Mouse (Mus musculus) heart, embryonic 13.5 days (tissue): ENCODE results near the gene Ttc7. TPM values are rescaled to one million over a fixed set of nuclear protein-coding genes. Genes with fewer than 3 reads are reported as not detected.

Source experiments
- ATAC-seq: fragments of 200-750 bp; cut with Nextera tagmentation; 2 replicates; pipeline ENCODE4 v1.8.0; 2017; ENCODE audit warnings: moderate TSS enrichment; ENCODE audit not compliant: insufficient number of reproducible peaks, low FRiP score, low TSS enrichment; ENCODE audit errors: extremely low read depth
- H3K27ac ChIP-seq: fragments of 300-500 bp; sonication (generic); replicated peaks from 2 replicates; pipeline ENCODE4 v1.5.1; 2015; ENCODE audit warnings: moderate library complexity, mild to moderate bottlenecking, inconsistent platforms
- H3K27me3 ChIP-seq: fragments of 300-500 bp; sonication (generic); replicated peaks from 2 replicates; pipeline ENCODE4 v1.6.1; 2015; ENCODE audit warnings: mild to moderate bottlenecking, inconsistent platforms
- H3K36me3 ChIP-seq: fragments of 300-500 bp; sonication (generic); 2 replicates; pipeline ENCODE4 v1.6.1; 2015; ENCODE audit warnings: mild to moderate bottlenecking, inconsistent platforms
- H3K4me1 ChIP-seq: fragments of 300-500 bp; sonication (generic); 2 replicates; pipeline ENCODE4 v1.6.1; 2015; ENCODE audit warnings: inconsistent platforms
- H3K4me2 ChIP-seq: fragments of 300-500 bp; sonication (generic); 2 replicates; pipeline ENCODE4 v1.6.1; 2015; ENCODE audit warnings: inconsistent platforms, mild to moderate bottlenecking, moderate library complexity
- H3K4me3 ChIP-seq: fragments of 300-500 bp; sonication (generic); 2 replicates; pipeline ENCODE4 v1.5.1; 2015; ENCODE audit warnings: moderate library complexity, mild to moderate bottlenecking, inconsistent platforms
- H3K9ac ChIP-seq: fragments of 300-500 bp; sonication (generic); 2 replicates; pipeline ENCODE4 v1.6.1; 2015; ENCODE audit warnings: inconsistent platforms, mild to moderate bottlenecking, moderate library complexity
- H3K9me3 ChIP-seq: fragments of 300-500 bp; sonication (generic); 2 replicates; pipeline ENCODE4 v1.6.1; 2016; ENCODE audit warnings: inconsistent platforms
- WGBS: fragments of 180-500 bp; shearing (Covaris S2); methylation state at CpG from one replicate; pipeline ENCODE4 v1.1.7; 2015; ENCODE audit warnings: mixed read lengths; 5-methylcytosine and 5-hydroxymethylcytosine counted together
- polyA plus RNA-seq: library from polyadenylated mRNA; unstranded; fragments of >200 nt; fragmentation: Nextera tagmentation; extraction: Ambion mirVana; gene quantifications from 2 replicates; pipeline ENCODE4 v1.2.1, GENCODE M21; 2015

The Ttc7 gene
- polyA plus RNA-seq, 1 experiment from 2014 or later: 3.6 TPM

GRCm38 (mm10) chr17:87330250-87330920 lies 47.7 kb downstream of the Ttc7 start:
- Histone ChIP-seq H3K27ac (peak overlapping the region; percentile 32; the same call in 1 of the 2 replicates), H3K9ac (peak overlapping the region; percentile 59)

GRCm38 (mm10) chr17:87330921-87331291 lies 48.2 kb downstream of the Ttc7 start:
- Histone ChIP-seq H3K27me3 (peaks cover 20% of the 10 kb centered on the region), H3K36me3 (0 out of 2 replicates have a peak, but pooled peaks cover 2% of the 10 kb centered on the region), H3K4me3 (peak overlapping the region; percentile 24), H3K9me3 (0 out of 2 replicates have a peak, but pooled peaks cover 2% of the 10 kb centered on the region), H3K9ac (peak overlapping the region; percentile 59), H3K27ac (peak overlapping the region; percentile 32; the same call in 1 of the 2 replicates), H3K4me1 (peaks cover 34% of the 10 kb centered on the region), H3K4me2 (peak overlapping the region; percentile 59)
- no peak for ATAC-seq
- WGBS: 2% methylated on average over 11 of the region's 11 CpGs

More at GRCm38 (mm10) chr17:87330250-87330920, 47.7 kb downstream of the Ttc7 start:
- Histone ChIP-seq H3K27me3 (peaks cover 20% of the 10 kb centered on the region), H3K9me3 (no peaks in the 10 kb centered on the region), H3K4me1 (peaks cover 36% of the 10 kb centered on the region), H3K36me3 (no peaks in the 10 kb centered on the region), H3K4me3 (peak overlapping the region; percentile 24), H3K4me2 (peak overlapping the region; percentile 59)
- WGBS: 21% methylated on average over 21 of the region's 22 CpGs
- ATAC-seq: no peak

GRCm38 (mm10) chr17:87331336-87332141 lies 48.9 kb downstream of the Ttc7 start:
- H3K27ac ChIP-seq: no peak overlapping the region
- peak overlapping the region; percentile 59 for H3K4me2 ChIP-seq
- peak overlapping the region; percentile 59; the same call in 1 of the 2 replicates for H3K9ac ChIP-seq
- H3K36me3 ChIP-seq: 0 out of 2 replicates have a peak, but pooled peaks cover 3% of the 10 kb centered on the region
- 53% methylated on average over 11 of the region's 11 CpGs for WGBS
- ATAC-seq: no peak
- peaks cover 20% of the 10 kb centered on the region for H3K27me3 ChIP-seq
- H3K4me3 ChIP-seq: peak overlapping the region; percentile 24
- H3K4me1 ChIP-seq: peaks cover 33% of the 10 kb centered on the region
- H3K9me3 ChIP-seq: 0 out of 2 replicates have a peak, but pooled peaks cover 4% of the 10 kb centered on the region

GRCm38 (mm10) chr17:87332142-87332815 lies 49.6 kb downstream of the Ttc7 start:
- no peak overlapping the region for H3K4me3 ChIP-seq
- H3K27me3 ChIP-seq: peaks cover 20% of the 10 kb centered on the region
- H3K36me3 ChIP-seq: 0 out of 2 replicates have a peak, but pooled peaks cover 3% of the 10 kb centered on the region
- H3K4me1 ChIP-seq: peaks cover 33% of the 10 kb centered on the region
- H3K27ac ChIP-seq: no peak overlapping the region
- ATAC-seq: no peak
- H3K9ac ChIP-seq: no peak overlapping the region
- H3K4me2 ChIP-seq: no peak overlapping the region
- 61% methylated on average over 9 of the region's 9 CpGs for WGBS
- 0 out of 2 replicates have a peak, but pooled peaks cover 4% of the 10 kb centered on the region for H3K9me3 ChIP-seq

DNA sequence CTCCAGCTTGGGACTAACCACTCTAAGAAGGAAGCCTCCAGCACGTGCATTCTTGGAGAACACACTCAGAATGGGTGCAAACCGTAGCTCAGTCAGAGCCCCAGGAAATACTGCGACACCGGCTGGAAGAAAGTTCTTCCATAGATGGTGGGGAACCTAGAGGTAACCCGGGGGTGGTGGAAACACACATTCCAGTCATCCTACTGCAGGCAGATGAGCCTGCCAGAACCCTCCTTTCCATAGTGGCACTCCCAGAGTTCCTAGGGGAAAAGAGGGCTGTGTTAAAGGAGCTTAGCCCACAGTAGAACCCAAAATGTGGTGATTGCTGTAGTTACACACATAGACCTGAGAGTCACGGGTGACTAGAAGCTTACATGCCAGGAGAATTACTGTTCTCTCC lies 50.2 kb downstream of the Ttc7 start:
- no peak overlapping the region for H3K9ac ChIP-seq
- H3K36me3 ChIP-seq: 0 out of 2 replicates have a peak, but pooled peaks cover 3% of the 10 kb centered on the region
- no peak overlapping the region for H3K4me3 ChIP-seq
- peaks cover 33% of the 10 kb centered on the region for H3K4me1 ChIP-seq
- ATAC-seq: no peak
- 72% methylated on average over 6 of the region's 6 CpGs for WGBS
- H3K27me3 ChIP-seq: peaks cover 20% of the 10 kb centered on the region
- H3K27ac ChIP-seq: no peak overlapping the region
- no peak overlapping the region for H3K4me2 ChIP-seq
- H3K9me3 ChIP-seq: 0 out of 2 replicates have a peak, but pooled peaks cover 4% of the 10 kb centered on the region

- no peak for ATAC-seq
- Histone ChIP-seq H3K9ac (no peak overlapping the region), H3K27me3 (peaks cover 16% of the 10 kb centered on the region), H3K27ac (no peak overlapping the region), H3K9me3 (0 out of 2 replicates have a peak, but pooled peaks cover 4% of the 10 kb centered on the region), H3K36me3 (0 out of 2 replicates have a peak, but pooled peaks cover 3% of the 10 kb centered on the region), H3K4me1 (peaks cover 33% of the 10 kb centered on the region), H3K4me3 (no peak overlapping the region), H3K4me2 (no peak overlapping the region)
- WGBS: 85% methylated on average over 12 of the region's 12 CpGs
These were observed 51.5 kb downstream of the Ttc7 start for GRCm38 (mm10) chr17:87334162-87334561.

GRCm38 (mm10) chr17:87335152-87335551 lies 52.5 kb downstream of the Ttc7 start:
- WGBS: 85% methylated on average over 14 of the region's 14 CpGs
- H3K36me3 ChIP-seq: 0 out of 2 replicates have a peak, but pooled peaks cover 3% of the 10 kb centered on the region
- H3K4me3 ChIP-seq: no peak overlapping the region
- H3K9me3 ChIP-seq: 0 out of 2 replicates have a peak, but pooled peaks cover 4% of the 10 kb centered on the region
- peaks cover 28% of the 10 kb centered on the region for H3K4me1 ChIP-seq
- ATAC-seq: no peak
- H3K4me2 ChIP-seq: no peak overlapping the region
- H3K27me3 ChIP-seq: peaks cover 6% of the 10 kb centered on the region
- H3K9ac ChIP-seq: no peak overlapping the region
- H3K27ac ChIP-seq: no peak overlapping the region

- Histone ChIP-seq H3K4me3 (no peak overlapping the region), H3K27me3 (0 out of 2 replicates have a peak, but pooled peaks cover 3% of the 10 kb centered on the region), H3K4me2 (no peak overlapping the region), H3K27ac (no peak overlapping the region), H3K9ac (no peak overlapping the region), H3K9me3 (0 out of 2 replicates have a peak, but pooled peaks cover 4% of the 10 kb centered on the region), H3K4me1 (peaks cover 22% of the 10 kb centered on the region), H3K36me3 (0 out of 2 replicates have a peak, but pooled peaks cover 3% of the 10 kb centered on the region)
- 81% methylated on average over 2 of the region's 2 CpGs for WGBS
- no peak for ATAC-seq
These were observed 53.0 kb downstream of the Ttc7 start for GRCm38 (mm10) chr17:87335727-87336126.

DNA sequence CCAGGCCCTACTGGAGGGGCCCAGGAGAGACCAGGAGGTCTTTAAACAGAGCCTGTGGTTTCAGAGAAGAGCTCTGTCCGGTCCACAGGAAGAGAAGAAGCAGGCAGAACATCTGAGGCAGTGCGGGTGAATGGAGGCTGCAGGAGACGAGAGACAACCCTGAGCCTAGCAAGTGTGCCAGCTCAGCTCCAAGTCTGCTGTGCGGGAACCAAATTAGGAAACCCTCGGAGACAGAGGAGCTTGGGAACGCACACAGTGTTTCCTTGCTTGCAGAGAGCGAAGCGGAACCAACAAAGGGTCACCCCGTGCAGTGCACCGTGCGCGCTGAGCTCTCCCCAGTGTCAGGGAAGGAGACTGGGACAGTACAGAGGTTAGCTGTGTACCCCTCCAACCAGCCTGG lies 54.2 kb downstream of the Ttc7 start:
- no peak overlapping the region for H3K9ac ChIP-seq
- no peak overlapping the region for H3K4me3 ChIP-seq
- 0 out of 2 replicates have a peak, but pooled peaks cover 3% of the 10 kb centered on the region for H3K27me3 ChIP-seq
- WGBS: 84% methylated on average over 12 of the region's 12 CpGs
- no peak overlapping the region for H3K27ac ChIP-seq
- H3K36me3 ChIP-seq: 0 out of 2 replicates have a peak, but pooled peaks cover 3% of the 10 kb centered on the region
- no peak for ATAC-seq
- H3K9me3 ChIP-seq: 0 out of 2 replicates have a peak, but pooled peaks cover 4% of the 10 kb centered on the region
- peaks cover 11% of the 10 kb centered on the region for H3K4me1 ChIP-seq
- no peak overlapping the region for H3K4me2 ChIP-seq

GRCm38 (mm10) chr17:87337683-87338082 lies 55.0 kb downstream of the Ttc7 start:
- ATAC-seq: no peak
- 71% methylated on average over 7 of the region's 7 CpGs for WGBS

More at GRCm38 (mm10) chr17:87337683-87338082, 55.0 kb downstream of the Ttc7 start:
- 0 out of 2 replicates have a peak, but pooled peaks cover 3% of the 10 kb centered on the region for H3K36me3 ChIP-seq
- H3K4me3 ChIP-seq: no peak overlapping the region
- 0 out of 2 replicates have a peak, but pooled peaks cover 4% of the 10 kb centered on the region for H3K9me3 ChIP-seq
- no peaks in the 10 kb centered on the region for H3K27me3 ChIP-seq
- peaks cover 3% of the 10 kb centered on the region; the same call in 1 of the 2 replicates for H3K4me1 ChIP-seq
- no peak overlapping the region for H3K4me2 ChIP-seq
- H3K9ac ChIP-seq: no peak overlapping the region
- H3K27ac ChIP-seq: no peak overlapping the region
